Mouse (Mus musculus) thymus, adult 2 months (tissue): ENCODE measurements around the gene Gm21964. TPM values are rescaled to one million over a fixed set of nuclear protein-coding genes. Genes with fewer than 3 reads are reported as not detected.

ENCODE experiments used
- DNase-seq: peaks from one replicate; pipeline ENCODE4 v3.0.0; 2021
- H3K27ac ChIP-seq: fragments of 200-500 bp; 2 replicates; pipeline ENCODE4 v1.5.1; 2012; ENCODE audit warnings: low read length, control low read depth; ENCODE audit not compliant: control insufficient read depth, insufficient read depth
- H3K27me3 ChIP-seq: fragments of 200-500 bp; 2 replicates; pipeline ENCODE4 v1.6.1; 2012; ENCODE audit warnings: mild to moderate bottlenecking, low read length, moderate library complexity, mixed read lengths; ENCODE audit not compliant: control insufficient read depth, insufficient read depth
- H3K36me3 ChIP-seq: fragments of 200-500 bp; 2 replicates; pipeline ENCODE4 v1.6.1; 2012; ENCODE audit warnings: mild to moderate bottlenecking, low read length, moderate library complexity; ENCODE audit not compliant: control insufficient read depth, insufficient read depth
- H3K4me1 ChIP-seq: fragments of 200-500 bp; replicated peaks from 2 replicates; pipeline ENCODE4 v1.6.1; 2012; ENCODE audit warnings: low read length; ENCODE audit not compliant: control insufficient read depth, insufficient read depth
- H3K4me3 ChIP-seq: fragments of 200-500 bp; 2 replicates; pipeline ENCODE4 v1.5.1; 2012; ENCODE audit warnings: mild to moderate bottlenecking, low read length, control low read depth, moderate library complexity; ENCODE audit not compliant: control insufficient read depth, insufficient read depth
- CTCF ChIP-seq: fragments of 200-500 bp; IDR thresholded peaks from 2 replicates; pipeline ENCODE4 v1.5.1; 2012; ENCODE audit warnings: mild to moderate bottlenecking, control low read depth, low read length, moderate library complexity, borderline replicate concordance; ENCODE audit not compliant: control insufficient read depth, poor library complexity, insufficient read depth; ENCODE audit errors: extremely low read depth
- POLR2A ChIP-seq: fragments of 200-500 bp; IDR thresholded peaks from 2 replicates; pipeline ENCODE4 v1.6.1; 2012; ENCODE audit warnings: mild to moderate bottlenecking, low read length, control low read depth, moderate library complexity; ENCODE audit not compliant: control insufficient read depth, poor library complexity, insufficient read depth; ENCODE audit errors: extremely low read depth
- WGBS: fragments of 180-500 bp; shearing (Covaris S2); methylation state at CpG from one replicate; pipeline ENCODE4 v1.1.7; 2018; 5-methylcytosine and 5-hydroxymethylcytosine counted together
- polyA plus RNA-seq: library from polyadenylated mRNA; depleted of rRNA; stranded (reverse); fragments of >200 nt; gene quantifications from 2 replicates; pipeline ENCODE4 v1.2.3, GENCODE M21; 2012; rRNA removed

Gene Gm21964
- 0.12 TPM in 1 of 2 replicates, not detected in the other for polyA plus RNA-seq

DNA sequence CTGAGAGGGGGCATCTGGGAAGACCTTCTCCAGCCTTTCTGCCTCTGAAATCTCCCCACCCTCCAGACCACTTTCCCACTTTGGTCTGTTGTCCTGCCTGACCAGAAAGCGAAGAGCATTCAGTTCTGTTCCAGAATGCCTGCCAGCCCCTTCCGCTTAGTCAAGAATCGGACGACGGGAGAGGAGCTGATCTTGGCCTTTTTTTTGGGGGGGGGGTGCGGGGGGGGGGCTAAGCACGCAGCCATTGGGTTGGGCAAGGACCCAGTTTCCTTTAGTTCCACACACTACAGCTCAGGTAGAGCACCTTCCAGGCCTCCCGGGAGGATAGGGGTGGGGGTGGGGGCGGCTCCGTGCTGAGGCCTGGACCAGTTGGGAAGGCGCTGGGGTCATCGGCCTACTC, at the start of gene Gm21964:
Gene Gm21964 (plus strand): TSS at position 301 of the 400 bp plus-strand sequence.
- TF ChIP-seq CTCF (no peak), POLR2A (no peak)
- Histone ChIP-seq H3K27ac (no peak within 1 kb of the TSS), H3K4me1 (no peaks in the 10 kb centered on the region), H3K4me3 (no peak within 1 kb of the TSS), H3K36me3 (no peaks in the 10 kb centered on the region), H3K27me3 (no peaks in the 10 kb centered on the region)
- 85% methylated on average over 12 of the region's 12 CpGs for WGBS
- no peak for DNase-seq

- no peak for DNase-seq
- TF ChIP-seq POLR2A (no peak), CTCF (no peak)
- Histone ChIP-seq H3K36me3 (no peaks in the 10 kb centered on the region), H3K4me1 (no peaks in the 10 kb centered on the region), H3K4me3 (no peak overlapping the region), H3K27me3 (no peaks in the 10 kb centered on the region), H3K27ac (no peak overlapping the region)
- WGBS, result 81% methylated on average over 6 of the region's 6 CpGs
Observed at GRCm38 (mm10) chr8:110051208-110051607, 49.8 kb upstream of the Gm21964 start.

- no peak for DNase-seq
- Histone ChIP-seq H3K4me3 (no peak overlapping the region), H3K27ac (no peak overlapping the region), H3K27me3 (no peaks in the 10 kb centered on the region), H3K36me3 (no peaks in the 10 kb centered on the region), H3K4me1 (no peaks in the 10 kb centered on the region)
- 72% methylated on average over 8 of the region's 8 CpGs for WGBS
- TF ChIP-seq CTCF, result no peak
- no peak for TF ChIP-seq POLR2A
Observed at GRCm38 (mm10) chr8:110058207-110058606, 42.8 kb upstream of the Gm21964 start.

DNA sequence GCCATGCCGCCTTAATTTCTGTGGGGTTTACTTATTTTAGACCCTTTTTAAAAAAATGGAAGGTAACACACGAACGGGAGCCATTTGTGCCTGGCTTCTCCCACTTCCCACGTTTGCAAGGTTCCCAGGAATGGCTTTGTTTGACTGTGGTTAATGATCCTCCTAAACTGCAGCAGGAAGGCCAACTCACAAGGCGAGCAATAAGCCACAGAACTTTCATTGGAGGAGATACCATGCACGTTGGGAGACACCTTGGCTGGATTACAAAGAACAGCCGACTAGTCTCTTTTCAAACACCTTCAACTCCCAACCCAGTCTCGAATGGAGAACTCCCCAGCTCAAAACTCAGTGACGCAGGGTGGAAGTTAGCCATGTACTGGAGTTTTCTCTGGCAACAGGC, 36.8 kb upstream of the Gm21964 start:
- TF ChIP-seq POLR2A (no peak), CTCF (no peak)
- no peak overlapping the region for H3K4me3 ChIP-seq
- no peak for DNase-seq
- no peaks in the 10 kb centered on the region for H3K27me3 ChIP-seq
- no peaks in the 10 kb centered on the region for H3K4me1 ChIP-seq
- 85% methylated on average over 9 of the region's 9 CpGs for WGBS
- no peaks in the 10 kb centered on the region for H3K36me3 ChIP-seq
- no peak overlapping the region for H3K27ac ChIP-seq

DNA sequence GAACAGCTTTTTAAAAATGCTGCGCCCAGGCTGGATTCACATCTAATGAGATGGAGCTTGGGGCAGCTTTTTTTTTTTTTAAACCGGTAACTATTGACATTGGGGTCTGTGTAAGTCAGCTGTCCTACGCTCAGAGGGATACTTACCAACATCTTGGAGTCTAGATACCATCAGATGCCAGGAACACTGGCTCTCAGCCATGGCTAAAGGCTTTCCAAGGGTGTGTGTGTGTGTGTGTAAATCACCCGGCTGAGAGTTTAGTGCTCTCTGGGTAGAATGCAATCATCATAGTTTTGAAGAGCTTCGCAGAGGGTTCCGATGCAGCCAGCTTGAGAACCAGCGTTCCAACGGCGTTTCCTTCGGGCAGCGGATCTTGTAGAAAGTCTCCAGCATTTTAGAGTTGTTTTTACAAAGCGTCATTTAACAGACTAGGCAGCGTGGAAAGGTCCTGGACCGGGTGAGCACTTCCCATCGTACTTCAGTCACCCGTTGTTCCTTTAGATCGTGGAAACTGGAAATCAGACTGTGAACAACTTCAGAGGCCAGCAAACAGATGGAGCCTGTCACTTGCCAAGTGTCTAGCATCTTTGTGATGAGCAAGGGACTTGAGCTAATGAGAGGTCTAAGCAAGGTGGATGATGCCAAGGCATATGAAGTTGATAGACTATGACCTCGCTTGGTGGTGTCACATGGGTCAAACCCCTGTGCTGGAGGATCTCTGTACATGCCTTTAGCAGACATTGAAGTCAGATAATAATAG, 36.2 kb upstream of the Gm21964 start:
- Histone ChIP-seq H3K36me3 (no peaks in the 10 kb centered on the region), H3K27me3 (no peaks in the 10 kb centered on the region), H3K27ac (no peak overlapping the region), H3K4me1 (no peaks in the 10 kb centered on the region), H3K4me3 (no peak overlapping the region)
- 94% methylated on average over 18 of the region's 18 CpGs for WGBS
- DNase-seq, result no peak
- TF ChIP-seq POLR2A (no peak), CTCF (no peak)

DNA sequence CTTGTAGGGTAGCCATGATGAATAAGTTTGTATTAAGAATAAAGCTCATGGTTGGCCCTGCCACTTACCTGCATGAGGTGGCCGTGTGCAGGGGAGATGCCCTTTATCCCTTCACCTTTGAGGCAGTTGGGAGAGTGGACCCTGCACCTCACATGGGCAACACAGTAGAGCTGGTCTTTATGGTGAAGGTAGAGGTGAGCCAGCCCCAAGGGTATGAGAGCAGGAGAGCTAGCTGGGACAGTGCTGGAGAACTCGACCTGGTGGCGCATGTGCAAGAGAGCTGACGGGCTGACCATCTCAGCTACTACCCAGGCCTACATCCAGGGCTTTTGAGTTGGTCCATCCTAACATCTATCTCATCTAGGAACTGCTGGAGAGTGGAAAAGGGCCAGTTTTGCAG, 35.3 kb upstream of the Gm21964 start:
- TF ChIP-seq POLR2A (no peak), CTCF (no peak)
- no peak for DNase-seq
- H3K27ac ChIP-seq, result no peak overlapping the region
- no peaks in the 10 kb centered on the region for H3K27me3 ChIP-seq
- no peaks in the 10 kb centered on the region for H3K36me3 ChIP-seq
- no peaks in the 10 kb centered on the region for H3K4me1 ChIP-seq
- 94% methylated on average over 4 of the region's 4 CpGs for WGBS
- no peak overlapping the region for H3K4me3 ChIP-seq
